Comparison of ENCODE assay signal across 8 mouse cellular contexts in the genomic region with DNA sequence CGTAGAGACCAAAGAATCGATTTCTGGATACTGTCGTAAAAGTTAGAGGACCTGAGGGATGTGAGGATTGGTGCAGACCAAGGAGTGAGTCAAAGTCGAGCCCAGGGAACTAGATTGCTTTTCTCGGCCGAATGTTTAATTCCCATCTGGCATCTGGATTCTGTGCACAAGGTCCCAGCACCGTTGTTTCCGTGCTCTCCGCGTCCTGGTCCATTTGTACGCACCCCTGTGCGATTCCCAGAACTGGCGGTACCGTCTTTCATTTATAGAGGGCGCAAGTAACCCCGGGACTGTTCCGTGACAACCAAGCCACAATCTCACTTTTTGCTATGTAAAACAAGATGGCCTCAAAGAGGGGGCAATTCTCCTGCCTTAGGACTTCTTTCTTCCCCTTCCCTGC. TPM values are rescaled to one million over a fixed set of nuclear protein-coding genes. Genes with fewer than 3 reads are reported as not detected.
A peak's percentile ranks its signal among the peaks of the same experiment; 100 is the strongest.
DNase-seq lines count a peak whose midpoint lies in the region; ATAC-seq lines count a peak whose summit lies in the region.

No protein-coding gene starts in this region.

- H3K27ac ChIP-seq in embryonic facial prominence, embryonic 12.5 days, result peak overlapping the region; percentile 94
- H3K27ac ChIP-seq in limb, embryonic 13.5 days, result peak overlapping the region; percentile 95
- peak overlapping the region; percentile 77 for H3K27ac ChIP-seq in midbrain, embryonic 14.5 days (replicated peaks; ENCODE audit: low read depth, low read length)

- no peaks in the 10 kb centered on the region for H3K9me3 ChIP-seq in embryonic facial prominence, embryonic 12.5 days
- H3K9me3 ChIP-seq in limb, embryonic 13.5 days, result no peaks in the 10 kb centered on the region
- H3K9me3 ChIP-seq in midbrain, embryonic 14.5 days (ENCODE audit: control insufficient read depth, low read length), result no peaks in the 10 kb centered on the region

- H3K4me3 ChIP-seq in embryonic facial prominence, embryonic 12.5 days, result peak overlapping the region; percentile 44
- H3K4me3 ChIP-seq in limb, embryonic 13.5 days, result peak overlapping the region; percentile 58
- peak overlapping the region; percentile 53 for H3K4me3 ChIP-seq in midbrain, embryonic 14.5 days (replicated peaks; ENCODE audit: low read depth, low read length)

- ATAC-seq in embryonic facial prominence, embryonic 12.5 days (ENCODE audit: insufficient number of reproducible peaks, insufficient read depth, low FRiP score, low TSS enrichment), result peak; percentile 44; the same call in 1 of the 2 replicates
- peak; percentile 64 for ATAC-seq in limb, embryonic 13.5 days (ENCODE audit: low FRiP score, low read depth)
- ATAC-seq in midbrain, embryonic 14.5 days (ENCODE audit: low FRiP score, low TSS enrichment), result peak; percentile 69

- under 1% methylated on average over 17 of the region's 17 CpGs for WGBS in embryonic facial prominence, embryonic 12.5 days
- under 1% methylated on average over 17 of the region's 17 CpGs for WGBS in limb, embryonic 13.5 days
- WGBS in midbrain, embryonic 14.5 days, result 0% methylated on average over 17 of the region's 17 CpGs

- peak overlapping the region; percentile 56 for H3K9ac ChIP-seq in embryonic facial prominence, embryonic 12.5 days
- H3K9ac ChIP-seq in limb, embryonic 13.5 days, result peak overlapping the region; percentile 75
- peak overlapping the region; percentile 53 for H3K9ac ChIP-seq in midbrain, embryonic 14.5 days (replicated peaks; ENCODE audit: low read length)

- peak; percentile 79 for DNase-seq in 3134 (ENCODE audit: extremely low read depth, insufficient read length, low spot score)
- DNase-seq in adrenal gland, adult 8-10 months, result peak; percentile 83
- DNase-seq in heart, adult 18-20 months, result peak; percentile 90 to 91
- peak; percentile 86 for DNase-seq in kidney, adult 18-20 months
- peak; percentile 87 for DNase-seq in midbrain, embryonic 14.5 days
- peak; percentile 70 to 83 for DNase-seq in spleen, postnatal 10 days (ENCODE audit: low spot score in 2 of 2)

- H3K36me3 ChIP-seq in embryonic facial prominence, embryonic 12.5 days, result no peaks in the 10 kb centered on the region
- H3K36me3 ChIP-seq in limb, embryonic 13.5 days, result no peaks in the 10 kb centered on the region
- no peaks in the 10 kb centered on the region for H3K36me3 ChIP-seq in midbrain, embryonic 14.5 days (ENCODE audit: control insufficient read depth, insufficient read depth, low read length)

- peaks cover 16% of the 10 kb centered on the region for H3K4me1 ChIP-seq in embryonic facial prominence, embryonic 12.5 days
- H3K4me1 ChIP-seq in limb, embryonic 13.5 days, result peaks cover 19% of the 10 kb centered on the region
- 0 out of 2 replicates have a peak, but pooled peaks cover 10% of the 10 kb centered on the region for H3K4me1 ChIP-seq in midbrain, embryonic 14.5 days (ENCODE audit: control insufficient read depth, insufficient read depth, low read length)

- peak overlapping the region; percentile 46 for H3K4me2 ChIP-seq in embryonic facial prominence, embryonic 12.5 days (replicated peaks)
- peak overlapping the region; percentile 66 for H3K4me2 ChIP-seq in limb, embryonic 13.5 days (replicated peaks)
- H3K4me2 ChIP-seq in midbrain, embryonic 14.5 days (ENCODE audit: low read length), result peak overlapping the region; percentile 50

- no peaks in the 10 kb centered on the region for H3K27me3 ChIP-seq in embryonic facial prominence, embryonic 12.5 days
- H3K27me3 ChIP-seq in limb, embryonic 13.5 days, result no peaks in the 10 kb centered on the region
- H3K27me3 ChIP-seq in midbrain, embryonic 14.5 days (ENCODE audit: control insufficient read depth, insufficient read depth, low read length), result no peaks in the 10 kb centered on the region

RNA-seq across cellular contexts. Expression of a gene that starts 7.1 kb away (rescaled TPM):
- total RNA-seq in adrenal gland, adult 8-10 months (2022), result 1 to 10 TPM; 6.5 to 7.8 (median 7.1) TPM
- 12.9 and 13.9 TPM in 2 replicates for polyA plus RNA-seq in embryonic facial prominence, embryonic 12.5 days (2016; fragmentation: Nextera tagmentation; extraction: Ambion mirVana)
- 1 to 10 TPM; 4.6 to 4.7 TPM for total RNA-seq in heart, adult 18-20 months (2021)
- polyA plus RNA-seq in limb, embryonic 13.5 days (2015; fragmentation: Nextera tagmentation; extraction: Ambion mirVana), result 13.4 and 14.8 TPM in 2 replicates
- 9.3 and 9.9 TPM in 2 replicates for polyA plus RNA-seq in midbrain, embryonic 14.5 days (2014; fragmentation: Nextera tagmentation; extraction: Ambion mirVana)

RNA-seq across cellular contexts. Expression of a gene that starts 35.0 kb away (rescaled TPM):
- not detected for total RNA-seq in adrenal gland, adult 8-10 months (2022)
- polyA plus RNA-seq in embryonic facial prominence, embryonic 12.5 days (2016; fragmentation: Nextera tagmentation; extraction: Ambion mirVana), result 0.10 and 0.20 TPM in 2 replicates
- total RNA-seq in heart, adult 18-20 months (2021), result not detected
- 0.19 and 0.45 TPM in 2 replicates for polyA plus RNA-seq in limb, embryonic 13.5 days (2015; fragmentation: Nextera tagmentation; extraction: Ambion mirVana)
- 0.09 TPM in 1 of 2 replicates, not detected in the other for polyA plus RNA-seq in midbrain, embryonic 14.5 days (2014; fragmentation: Nextera tagmentation; extraction: Ambion mirVana)

RNA-seq across cellular contexts. Expression of a gene that starts 57.9 kb away (rescaled TPM):
- not detected for total RNA-seq in adrenal gland, adult 8-10 months (2022)
- polyA plus RNA-seq in embryonic facial prominence, embryonic 12.5 days (2016; fragmentation: Nextera tagmentation; extraction: Ambion mirVana), result 1.6 TPM in 2 replicates
- total RNA-seq in heart, adult 18-20 months (2021), result not detected
- polyA plus RNA-seq in limb, embryonic 13.5 days (2015; fragmentation: Nextera tagmentation; extraction: Ambion mirVana), result 1.4 and 1.5 TPM in 2 replicates
- not detected in 2 replicates for polyA plus RNA-seq in midbrain, embryonic 14.5 days (2014; fragmentation: Nextera tagmentation; extraction: Ambion mirVana)

Comparison
In these comparisons a context has a peak if more than half of its experiments do, and no peak if none do; other contexts are left out.
1. Peak in every context shown above with its lines: DNase-seq, ATAC-seq, H3K4me3 ChIP-seq and H3K27ac ChIP-seq.